Mouse (Mus musculus): ENCODE measurements around the gene Slmap. TPM values are rescaled to one million over a fixed set of nuclear protein-coding genes. Genes with fewer than 3 reads are reported as not detected.
"Not testable (repeated sequence)": the region's sequence is repeated elsewhere in the genome, so short reads cannot be mapped to it uniquely, and the experiment has no call there.

Gene Slmap
- total and polyA plus RNA-seq, 3 experiments = 19.0 to 61.0 (median 51.0) TPM

- no peak overlapping the region for H3K27ac ChIP-seq (ENCODE audit: insufficient read depth, low read depth)
- no peak overlapping the region for H3K4me3 ChIP-seq (replicated peaks in 1 of 3; ENCODE audit: low read depth in 2 of 3, low read length in 2 of 3, poor library complexity in 1 of 3)
- H3K27me3 ChIP-seq (replicated peaks) = no peaks in the 10 kb centered on the region
- H3K4me2 ChIP-seq (ENCODE audit: insufficient read depth, low read depth, poor library complexity, severe bottlenecking) = no peak overlapping the region
- TF ChIP-seq JUND (conservative IDR thresholded peaks at IDR 0.05; ENCODE audit: low read depth, low read length) (no peak), ZMIZ1 (IDR thresholded peaks at IDR 0.05; ENCODE audit: low read depth, low read length) (no peak), TCF12 (IDR thresholded peaks at IDR 0.05; ENCODE audit: low read depth, low read length) (no peak), ZC3H11A (IDR thresholded peaks at IDR 0.05; ENCODE audit: low read depth, low read length) (no peak), EP300 (IDR thresholded peaks at IDR 0.05; ENCODE audit: low read length) (no peak), BHLHE40 (IDR thresholded peaks at IDR 0.05; ENCODE audit: low read depth, low read length) (no peak), SIN3A (IDR thresholded peaks at IDR 0.05; ENCODE audit: low read length) (no peak), ZNF384 (IDR thresholded peaks at IDR 0.05; ENCODE audit: low read depth, low read length) (no peak), RAD21 (IDR thresholded peaks at IDR 0.05; ENCODE audit: low read depth, low read length) (no peak)
- dilution Hi-C loops (cut with MboI; ENCODE audit: extremely low pct_ligation_motif_present, extremely low pct_unique_long_range_greater_than_20kb, low sequenced_read_pairs) = no loop called here
- H3K9ac ChIP-seq (ENCODE audit: insufficient read depth, low read depth) = no peak overlapping the region
- in situ Hi-C loops (cut with MboI; ENCODE audit: low pct_ligation_motif_present, low pct_unique_long_range_greater_than_20kb, low sequenced_read_pairs) = no loop called here
- peaks cover 8% of the 10 kb centered on the region for H3K9me3 ChIP-seq (replicated peaks; ENCODE audit: low read length)
- no peaks in the 10 kb centered on the region for H3K4me1 ChIP-seq (ENCODE audit: control insufficient read depth in 1 of 2, insufficient read depth in 2 of 2)
- no peaks in the 10 kb centered on the region for H3K79me2 ChIP-seq (replicated peaks; ENCODE audit: control insufficient read depth, extremely low read depth, insufficient read depth, poor library complexity, severe bottlenecking)
- no peaks in the 10 kb centered on the region for H3K36me3 ChIP-seq (replicated peaks in 1 of 2; ENCODE audit: control insufficient read depth in 1 of 2, insufficient read depth in 1 of 2, low read length in 1 of 2)
- no peak for DNase-seq (ENCODE audit: extremely low read depth)
Measured at GRCm38 (mm10) chr14:26391866-26392265, 142.9 kb downstream of the Slmap start.

DNA sequence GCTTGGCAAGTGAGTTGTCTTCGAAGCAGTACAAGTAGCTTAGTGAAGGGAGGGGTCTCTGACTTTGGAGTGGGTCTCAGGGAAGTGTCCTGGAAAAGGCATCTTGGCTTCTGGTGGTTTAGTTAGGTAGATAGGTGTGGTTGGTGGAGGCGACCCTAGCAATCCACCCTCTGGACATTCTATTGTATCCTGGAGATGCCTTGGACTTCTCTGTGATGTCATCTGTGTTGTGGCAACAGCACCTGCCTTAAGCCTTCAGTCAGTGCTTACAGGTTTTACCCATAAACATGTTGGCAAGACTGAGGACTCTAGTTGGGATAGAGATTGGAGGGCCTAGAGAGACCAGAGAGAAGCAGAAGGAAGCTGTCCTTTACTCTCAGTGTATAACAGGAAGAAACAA, 145.8 kb downstream of the Slmap start:
- H3K4me1 ChIP-seq (ENCODE audit: control insufficient read depth in 1 of 2, insufficient read depth in 2 of 2); H3K9ac ChIP-seq (ENCODE audit: insufficient read depth, low read depth); H3K27ac ChIP-seq (ENCODE audit: insufficient read depth, low read depth); H3K36me3 ChIP-seq (replicated peaks in 1 of 2; ENCODE audit: control insufficient read depth in 1 of 2, insufficient read depth in 1 of 2, low read length in 1 of 2); H3K4me3 ChIP-seq (replicated peaks in 1 of 3; ENCODE audit: low read depth in 2 of 3, low read length in 2 of 3, poor library complexity in 1 of 3); H3K4me2 ChIP-seq (ENCODE audit: insufficient read depth, low read depth, poor library complexity, severe bottlenecking); in situ Hi-C loops (cut with MboI; ENCODE audit: low pct_ligation_motif_present, low pct_unique_long_range_greater_than_20kb, low sequenced_read_pairs); H3K79me2 ChIP-seq (replicated peaks; ENCODE audit: control insufficient read depth, extremely low read depth, insufficient read depth, poor library complexity, severe bottlenecking); DNase-seq (ENCODE audit: extremely low read depth); dilution Hi-C loops (cut with MboI; ENCODE audit: extremely low pct_ligation_motif_present, extremely low pct_unique_long_range_greater_than_20kb, low sequenced_read_pairs); H3K27me3 ChIP-seq (replicated peaks); H3K9me3 ChIP-seq (replicated peaks; ENCODE audit: low read length): not testable (repeated sequence)

- H3K27me3 ChIP-seq (replicated peaks); H3K79me2 ChIP-seq (replicated peaks; ENCODE audit: control insufficient read depth, extremely low read depth, insufficient read depth, poor library complexity, severe bottlenecking); dilution Hi-C loops (cut with MboI; ENCODE audit: extremely low pct_ligation_motif_present, extremely low pct_unique_long_range_greater_than_20kb, low sequenced_read_pairs); H3K4me2 ChIP-seq (ENCODE audit: insufficient read depth, low read depth, poor library complexity, severe bottlenecking); in situ Hi-C loops (cut with MboI; ENCODE audit: low pct_ligation_motif_present, low pct_unique_long_range_greater_than_20kb, low sequenced_read_pairs); H3K4me1 ChIP-seq (ENCODE audit: control insufficient read depth in 1 of 2, insufficient read depth in 2 of 2); H3K36me3 ChIP-seq (replicated peaks in 1 of 2; ENCODE audit: control insufficient read depth in 1 of 2, insufficient read depth in 1 of 2, low read length in 1 of 2); H3K4me3 ChIP-seq (replicated peaks in 1 of 3; ENCODE audit: low read depth in 2 of 3, low read length in 2 of 3, poor library complexity in 1 of 3); DNase-seq (ENCODE audit: extremely low read depth); H3K9me3 ChIP-seq (replicated peaks; ENCODE audit: low read length); H3K27ac ChIP-seq (ENCODE audit: insufficient read depth, low read depth); H3K9ac ChIP-seq (ENCODE audit: insufficient read depth, low read depth): not testable (repeated sequence)
Measured at GRCm38 (mm10) chr14:26386999-26387398, 147.7 kb downstream of the Slmap start.

- dilution Hi-C loops (cut with MboI; ENCODE audit: extremely low pct_ligation_motif_present, extremely low pct_unique_long_range_greater_than_20kb, low sequenced_read_pairs); H3K9me3 ChIP-seq (replicated peaks; ENCODE audit: low read length); H3K27ac ChIP-seq (ENCODE audit: insufficient read depth, low read depth); H3K79me2 ChIP-seq (replicated peaks; ENCODE audit: control insufficient read depth, extremely low read depth, insufficient read depth, poor library complexity, severe bottlenecking); H3K4me1 ChIP-seq (ENCODE audit: control insufficient read depth in 1 of 2, insufficient read depth in 2 of 2); H3K36me3 ChIP-seq (replicated peaks in 1 of 2; ENCODE audit: control insufficient read depth in 1 of 2, insufficient read depth in 1 of 2, low read length in 1 of 2); in situ Hi-C loops (cut with MboI; ENCODE audit: low pct_ligation_motif_present, low pct_unique_long_range_greater_than_20kb, low sequenced_read_pairs); DNase-seq (ENCODE audit: extremely low read depth); H3K9ac ChIP-seq (ENCODE audit: insufficient read depth, low read depth); H3K27me3 ChIP-seq (replicated peaks); H3K4me3 ChIP-seq (replicated peaks in 1 of 3; ENCODE audit: low read depth in 2 of 3, low read length in 2 of 3, poor library complexity in 1 of 3); H3K4me2 ChIP-seq (ENCODE audit: insufficient read depth, low read depth, poor library complexity, severe bottlenecking): not testable (repeated sequence)
Measured at GRCm38 (mm10) chr14:26385659-26386058, 149.1 kb downstream of the Slmap start.
